Mouse (Mus musculus) heart, embryonic 11.5 days (tissue): ENCODE data around the gene C1d. TPM values are rescaled to one million over a fixed set of nuclear protein-coding genes. Genes with fewer than 3 reads are reported as not detected.
"Not testable (repeated sequence)": the region's sequence is repeated elsewhere in the genome, so short reads cannot be mapped to it uniquely, and the experiment has no call there.

Experiments
- ATAC-seq: fragments of 200-750 bp; cut with Nextera tagmentation; replicated peaks from 2 replicates; pipeline ENCODE4 v1.8.0; 2017; ENCODE audit warnings: moderate library complexity; ENCODE audit not compliant: insufficient number of reproducible peaks, low FRiP score, low TSS enrichment
- H3K27ac ChIP-seq: fragments of 300-500 bp; sonication (generic); 2 replicates; pipeline ENCODE4 v1.5.1; 2014; ENCODE audit warnings: mild to moderate bottlenecking, low read depth, low read length
- H3K27me3 ChIP-seq: fragments of 300-500 bp; sonication (generic); 2 replicates; pipeline ENCODE4 v1.6.1; 2014; ENCODE audit warnings: mild to moderate bottlenecking, low read length, mixed read lengths; ENCODE audit not compliant: control insufficient read depth, insufficient read depth
- H3K36me3 ChIP-seq: fragments of 300-500 bp; sonication (generic); 2 replicates; pipeline ENCODE4 v1.6.1; 2014; ENCODE audit warnings: mild to moderate bottlenecking, low read length, moderate library complexity, mixed read lengths; ENCODE audit not compliant: control insufficient read depth, insufficient read depth
- H3K4me1 ChIP-seq: fragments of 300-500 bp; sonication (generic); 2 replicates; pipeline ENCODE4 v1.6.1; 2014; ENCODE audit warnings: low read length; ENCODE audit not compliant: control insufficient read depth, insufficient read depth
- H3K4me2 ChIP-seq: fragments of 300-500 bp; sonication (generic); 2 replicates; pipeline ENCODE4 v1.6.1; 2014; ENCODE audit warnings: mild to moderate bottlenecking, moderate library complexity
- H3K4me3 ChIP-seq: fragments of 300-500 bp; sonication (generic); 2 replicates; pipeline ENCODE4 v1.5.1; 2014; ENCODE audit warnings: low read depth, low read length
- H3K9ac ChIP-seq: fragments of 300-500 bp; sonication (generic); 2 replicates; pipeline ENCODE4 v1.6.1; 2014; ENCODE audit warnings: mild to moderate bottlenecking, low read depth, low read length, moderate library complexity
- H3K9me3 ChIP-seq: fragments of 300-500 bp; sonication (generic); replicated peaks from 2 replicates; pipeline ENCODE4 v1.6.1; 2016; ENCODE audit warnings: low read length; ENCODE audit not compliant: control insufficient read depth
- WGBS: fragments of 180-500 bp; shearing (Covaris S2); extraction: QIAGEN DNeasy Blood & Tissue Kit; methylation state at CpG from one replicate; pipeline ENCODE4 v1.1.7; 2014; ENCODE audit not compliant: insufficient replicate concordance; 5-methylcytosine and 5-hydroxymethylcytosine counted together
- polyA plus RNA-seq: library from polyadenylated mRNA; unstranded; fragments of >200 nt; fragmentation: Nextera tagmentation; extraction: Ambion mirVana; gene quantifications from 2 replicates; pipeline ENCODE4 v1.2.1, GENCODE M21; 2014

Gene C1d
- polyA plus RNA-seq, 1 experiment from 2014 or later = 74.3 TPM

- not testable (repeated sequence) for H3K4me3 ChIP-seq, H3K36me3 ChIP-seq, ATAC-seq, H3K4me1 ChIP-seq, H3K9ac ChIP-seq, H3K9me3 ChIP-seq, H3K4me2 ChIP-seq, H3K27me3 ChIP-seq, H3K27ac ChIP-seq
- 75% methylated on average over 5 of the region's 5 CpGs for WGBS
These were observed 18.8 kb upstream of the C1d start for GRCm38 (mm10) chr11:17238598-17238997.

DNA sequence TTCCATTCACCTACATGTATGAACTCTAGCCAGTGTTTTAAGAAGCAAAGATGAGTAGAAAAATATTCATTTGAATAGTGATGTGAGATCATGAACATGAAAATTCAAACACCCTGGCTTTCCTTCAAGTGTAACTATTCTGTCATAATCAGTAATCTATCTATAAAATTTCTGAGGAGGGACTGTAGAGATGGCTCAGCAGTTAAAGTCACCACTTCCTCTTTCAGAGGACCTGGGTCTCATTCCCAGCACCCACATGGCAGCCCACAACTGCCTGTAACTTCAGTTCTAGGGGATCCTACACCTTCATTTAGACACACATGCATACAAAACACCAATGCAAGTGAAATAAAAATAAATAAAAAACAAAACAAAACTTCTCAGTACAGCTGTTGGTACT lies 8.7 kb upstream of the C1d start:
- H3K4me3 ChIP-seq = no peak overlapping the region
- no peaks in the 10 kb centered on the region for H3K4me1 ChIP-seq
- H3K9me3 ChIP-seq = no peaks in the 10 kb centered on the region
- H3K36me3 ChIP-seq = no peaks in the 10 kb centered on the region
- H3K27ac ChIP-seq = no peak overlapping the region
- ATAC-seq = no peak
- H3K9ac ChIP-seq = no peak overlapping the region
- no peaks in the 10 kb centered on the region for H3K27me3 ChIP-seq
- no peak overlapping the region for H3K4me2 ChIP-seq

GRCm38 (mm10) chr11:17256813-17257365 lies 490 bp upstream of the C1d start:
- ATAC-seq = peak; percentile 58; the same call in 1 of the 2 replicates
- H3K4me1 ChIP-seq = peaks cover 4% of the 10 kb centered on the region; the same call in 1 of the 2 replicates
- H3K4me2 ChIP-seq = peak overlapping the region; percentile 75
- H3K9ac ChIP-seq = peak overlapping the region; percentile 99; the same call in 1 of the 2 replicates
- H3K4me3 ChIP-seq = peak overlapping the region; percentile 90
- 67% methylated on average over 8 of the region's 8 CpGs for WGBS
- no peaks in the 10 kb centered on the region for H3K9me3 ChIP-seq
- H3K27ac ChIP-seq = no peak overlapping the region
- H3K36me3 ChIP-seq = no peaks in the 10 kb centered on the region
- no peaks in the 10 kb centered on the region for H3K27me3 ChIP-seq

DNA sequence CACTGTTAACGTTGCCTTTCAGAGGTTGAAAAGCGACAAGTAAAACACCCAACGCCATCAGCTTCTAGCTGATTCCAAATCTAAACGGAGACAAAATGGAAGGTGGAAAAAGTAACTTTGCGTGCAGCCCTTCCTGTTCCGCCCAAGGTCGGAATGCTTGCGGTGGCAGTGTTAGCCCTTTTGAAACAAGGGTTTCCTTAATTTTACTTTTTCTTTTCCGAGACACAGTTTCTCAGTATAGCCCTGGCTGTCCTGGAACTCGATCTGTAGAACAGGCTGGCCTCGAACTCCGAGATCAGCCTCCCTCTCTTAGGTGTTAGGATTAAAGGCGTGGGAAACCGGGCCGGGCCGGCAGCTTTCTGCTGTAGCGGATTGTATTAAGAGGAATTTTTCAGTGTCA lies 482 bp downstream of the C1d start:
- WGBS = under 1% methylated on average over 17 of the region's 17 CpGs

DNA sequence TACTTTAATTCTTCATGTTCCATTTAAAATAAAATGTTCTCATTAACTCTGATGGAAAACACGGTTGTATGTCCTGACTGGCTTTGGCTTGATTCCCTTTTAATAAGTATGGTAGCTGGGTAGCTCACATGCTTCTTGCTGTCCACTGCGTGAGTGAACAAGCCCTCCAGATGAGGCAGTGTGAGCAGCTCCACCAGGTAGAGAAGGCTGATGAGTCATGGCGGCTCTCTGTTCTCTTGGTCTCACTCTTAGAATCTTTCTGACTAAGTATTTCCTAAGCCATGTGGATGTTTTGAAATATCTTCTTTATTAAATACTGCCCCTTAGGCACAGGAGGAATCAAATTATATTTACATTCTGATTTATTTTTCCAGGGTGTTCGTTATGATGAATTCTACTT lies 9.8 kb downstream of the C1d start:
- H3K4me3 ChIP-seq = no peak overlapping the region
- no peaks in the 10 kb centered on the region for H3K36me3 ChIP-seq
- no peak overlapping the region for H3K9ac ChIP-seq
- no peak overlapping the region for H3K4me2 ChIP-seq
- H3K9me3 ChIP-seq = no peaks in the 10 kb centered on the region
- no peak overlapping the region for H3K27ac ChIP-seq
- 93% methylated on average over 4 of the region's 4 CpGs for WGBS
- H3K27me3 ChIP-seq = no peaks in the 10 kb centered on the region
- ATAC-seq = no peak
- no peaks in the 10 kb centered on the region for H3K4me1 ChIP-seq

More for the DNA sequence above, 482 bp downstream of the C1d start:
- Histone ChIP-seq H3K27ac (peak overlapping the region; percentile 92), H3K9me3 (no peaks in the 10 kb centered on the region), H3K4me2 (peak overlapping the region; percentile 75), H3K4me3 (peak overlapping the region; percentile 90), H3K27me3 (no peaks in the 10 kb centered on the region), H3K36me3 (no peaks in the 10 kb centered on the region), H3K9ac (peak overlapping the region; percentile 99), H3K4me1 (peaks cover 4% of the 10 kb centered on the region; the same call in 1 of the 2 replicates)
- 0 out of 2 replicates have a peak, but pooled peaks have one; percentile 28 for ATAC-seq

DNA sequence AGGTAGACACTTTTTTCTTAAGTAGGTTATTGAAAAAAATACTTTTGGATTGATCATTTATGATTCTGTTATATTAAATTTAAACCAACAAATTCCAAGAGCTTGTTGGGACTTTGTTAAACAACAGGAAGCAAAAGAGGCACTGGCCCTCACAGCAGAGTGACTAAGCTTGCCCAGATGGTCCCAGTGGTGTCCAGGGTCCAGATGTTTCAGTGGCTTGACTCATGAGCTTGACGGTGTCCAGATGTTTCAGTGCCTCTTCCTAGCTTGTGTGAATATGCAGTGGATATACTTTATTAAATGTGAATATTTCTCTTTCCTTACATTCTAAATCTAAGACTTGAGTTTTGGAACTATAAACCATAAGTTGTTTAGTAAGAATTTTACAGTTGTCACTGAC lies 11.4 kb downstream of the C1d start:
- H3K9me3 ChIP-seq = no peaks in the 10 kb centered on the region
- no peaks in the 10 kb centered on the region for H3K4me1 ChIP-seq
- WGBS = 95% methylated on average over 1 of the region's 1 CpGs
- no peak overlapping the region for H3K4me3 ChIP-seq
- H3K27me3 ChIP-seq = no peaks in the 10 kb centered on the region
- H3K4me2 ChIP-seq = no peak overlapping the region
- no peak overlapping the region for H3K27ac ChIP-seq
- ATAC-seq = no peak
- no peaks in the 10 kb centered on the region for H3K36me3 ChIP-seq
- no peak overlapping the region for H3K9ac ChIP-seq

GRCm38 (mm10) chr11:17279959-17280358 lies 22.6 kb downstream of the C1d start:
- H3K27me3 ChIP-seq = no peaks in the 10 kb centered on the region
- no peaks in the 10 kb centered on the region for H3K9me3 ChIP-seq
- H3K36me3 ChIP-seq = no peaks in the 10 kb centered on the region
- H3K4me3 ChIP-seq = no peak overlapping the region
- WGBS = 14% methylated on average over 9 of the region's 9 CpGs
- H3K4me1 ChIP-seq = no peaks in the 10 kb centered on the region
- H3K4me2 ChIP-seq = no peak overlapping the region
- no peak overlapping the region for H3K27ac ChIP-seq
- ATAC-seq = no peak
- H3K9ac ChIP-seq = no peak overlapping the region

DNA sequence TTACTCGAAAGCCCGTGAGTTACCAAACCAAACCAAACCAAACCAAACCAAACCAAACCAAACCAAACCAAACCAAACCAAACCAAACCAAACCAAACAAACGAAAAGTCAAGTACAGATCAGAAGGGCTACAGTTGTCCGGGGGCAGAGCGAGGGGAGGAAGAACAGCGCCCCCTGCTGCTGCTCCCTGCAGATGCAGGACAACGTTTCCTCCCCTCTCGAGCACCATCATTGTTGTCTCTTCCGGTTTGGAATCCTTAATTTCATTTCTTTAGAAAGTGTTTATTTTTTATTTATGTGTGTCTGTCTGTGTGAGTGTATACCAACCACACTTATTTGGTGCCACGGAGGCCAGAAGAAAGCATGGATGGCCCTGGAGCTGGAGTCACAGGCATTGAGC lies 26.7 kb downstream of the C1d start:
- no peak overlapping the region for H3K27ac ChIP-seq
- 64% methylated on average over 10 of the region's 10 CpGs for WGBS
- H3K4me3 ChIP-seq = no peak overlapping the region
- no peak overlapping the region for H3K4me2 ChIP-seq
- no peaks in the 10 kb centered on the region for H3K27me3 ChIP-seq
- H3K36me3 ChIP-seq = no peaks in the 10 kb centered on the region
- no peaks in the 10 kb centered on the region for H3K9me3 ChIP-seq
- H3K9ac ChIP-seq = no peak overlapping the region
- ATAC-seq = no peak
- no peaks in the 10 kb centered on the region for H3K4me1 ChIP-seq

GRCm38 (mm10) chr11:17288884-17289283 lies 31.5 kb downstream of the C1d start:
- no peaks in the 10 kb centered on the region for H3K4me1 ChIP-seq
- no peaks in the 10 kb centered on the region for H3K36me3 ChIP-seq
- ATAC-seq = no peak
- no peak overlapping the region for H3K9ac ChIP-seq
- H3K27ac ChIP-seq = no peak overlapping the region
- no peaks in the 10 kb centered on the region for H3K27me3 ChIP-seq
- H3K4me3 ChIP-seq = no peak overlapping the region
- no peak overlapping the region for H3K4me2 ChIP-seq
- no peaks in the 10 kb centered on the region for H3K9me3 ChIP-seq
